Mouse (Mus musculus): ENCODE results near the gene Eri2.

DNA sequence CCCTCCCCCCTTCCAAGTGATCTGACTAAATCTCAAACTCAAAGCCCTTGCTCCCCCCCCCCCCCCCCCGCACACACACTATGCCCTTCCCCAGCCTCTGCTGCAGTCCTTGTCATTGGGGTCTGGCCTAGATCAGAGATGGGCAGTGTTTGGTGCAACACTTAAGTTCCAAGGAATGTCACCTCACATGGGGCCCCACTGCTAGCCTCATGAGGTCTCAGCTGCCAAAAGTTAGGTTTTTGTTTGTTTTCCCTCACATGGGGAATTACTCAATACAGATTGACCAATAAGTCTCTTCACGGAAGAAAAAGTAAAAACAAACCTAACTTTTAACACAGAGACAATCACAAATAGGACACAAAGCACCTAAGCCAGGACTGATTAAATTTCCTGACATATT lies 45.1 kb downstream of the Eri2 start:
- TF ChIP-seq GATA1 (IDR thresholded peaks at IDR 0.05; ENCODE audit: borderline replicate concordance, low read length) (no peak), FLI1 (IDR thresholded peaks at IDR 0.05; ENCODE audit: low read length) (no peak)

Measured in megakaryocyte, embryonic 14.5 days (primary cell).